ENCODE assay signal across 22 mouse cellular contexts in the genomic region with DNA sequence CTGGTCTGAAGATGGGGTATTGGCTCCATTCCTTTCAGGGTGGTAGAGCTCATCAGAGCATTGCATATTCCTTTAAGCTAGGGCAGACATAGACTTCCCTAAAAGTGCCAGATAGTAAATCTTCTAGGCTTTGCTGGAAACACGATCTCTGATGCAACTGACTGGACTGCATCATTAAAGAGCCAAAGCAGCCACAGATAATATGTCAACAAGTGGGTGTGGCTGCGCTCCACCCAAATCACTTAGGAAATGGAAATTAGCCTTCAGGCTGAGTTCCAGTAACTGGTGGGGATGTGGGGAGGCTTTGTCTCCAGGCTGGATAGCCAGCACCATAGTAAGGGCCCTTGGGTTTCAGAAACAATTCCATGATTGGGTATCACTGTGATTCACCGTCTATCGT.
DNase-seq lines count a peak whose midpoint lies in the region; ATAC-seq and TF ChIP-seq lines count a peak whose summit lies in the region.
"Had no signal": no experiment of that assay in that cellular context is flagged by ENCODE, and none has a peak within 500 bp of the region (broad histone marks: within the 10 kb centered on the region; RNA-seq: fewer than 3 reads in every experiment).

No protein-coding gene starts in this region.

- no peak for TF ChIP-seq CTCF in Patski (IDR thresholded peaks at IDR 0.05)

- no peaks in the 10 kb centered on the region for H3K4me1 ChIP-seq in heart, embryonic 12.5 days (replicated peaks)
- H3K4me1 ChIP-seq: hindbrain, embryonic 10.5 days; liver, embryonic 15.5 days; midbrain, embryonic 15.5 days had no signal

- CTCF ChIA-PET in Patski (lab: Charles Lee): interaction anchor here (0.9 kb wide), 1 partner anchor 41 kb away, joined by 3 read pairs; no protein-coding TSS in a partner anchor

- H3ac ChIP-seq in myocyte (ENCODE audit: control insufficient read depth, insufficient read length): no peak overlapping the region

- TF ChIP-seq POLR2A in myocyte (IDR thresholded peaks at IDR 0.05; ENCODE audit: insufficient read length, low read depth): no peak

- peak; percentile 94 for DNase-seq in heart, adult 11 months
- DNase-seq in lung, postnatal 10 days: peak; percentile 31
- DNase-seq in lung, postnatal 4 days: no peak
- DNase-seq in Patski (ENCODE audit: low read depth, low spot score): no peak
- DNase-seq in right cerebral cortex, adult 18-20 months: no peak
- DNase-seq: adrenal gland, postnatal 14 days; cerebellum, adult 11-12 months; kidney, adult 18-20 months; kidney, postnatal 25 days; retina, postnatal 1 day; thymus, postnatal 4 days had no signal

- POLR2A ChIA-PET in Patski (lab: Charles Lee): no interaction called here

- H3K27me3 ChIP-seq in heart, embryonic 12.5 days (replicated peaks): no peaks in the 10 kb centered on the region
- H3K27me3 ChIP-seq in Patski: no peaks in the 10 kb centered on the region
- H3K27me3 ChIP-seq in myocyte (ENCODE audit: control insufficient read depth, insufficient read depth, insufficient read length): no peaks in the 10 kb centered on the region
- H3K27me3 ChIP-seq: embryonic facial prominence, embryonic 12.5 days; limb, embryonic 13.5 days; liver, embryonic 15.5 days; midbrain, embryonic 15.5 days had no signal

- no peak overlapping the region for H3K4me2 ChIP-seq in heart, embryonic 12.5 days
- no peak overlapping the region for H3K4me2 ChIP-seq in myocyte (ENCODE audit: low read depth)
- H3K4me2 ChIP-seq: embryonic facial prominence, embryonic 12.5 days; limb, embryonic 13.5 days; liver, embryonic 15.5 days; midbrain, embryonic 15.5 days had no signal

- no peak overlapping the region for H3K9ac ChIP-seq in heart, embryonic 12.5 days
- H3K9ac ChIP-seq: embryonic facial prominence, embryonic 12.5 days; limb, embryonic 13.5 days; liver, embryonic 15.5 days; midbrain, embryonic 15.5 days had no signal

- H3K9me3 ChIP-seq in heart, embryonic 12.5 days (replicated peaks): no peaks in the 10 kb centered on the region
- H3K9me3 ChIP-seq: embryonic facial prominence, embryonic 12.5 days; hindbrain, embryonic 10.5 days; limb, embryonic 13.5 days; liver, embryonic 15.5 days; midbrain, embryonic 15.5 days had no signal

- no peak overlapping the region for H3K4me3 ChIP-seq in heart, embryonic 12.5 days
- no peak overlapping the region for H3K4me3 ChIP-seq in myocyte
- H3K4me3 ChIP-seq: embryonic facial prominence, embryonic 12.5 days; hindbrain, embryonic 10.5 days; left cerebral cortex, adult 2 months; limb, embryonic 13.5 days; liver, embryonic 15.5 days; midbrain, embryonic 15.5 days had no signal

- H3K79me2 ChIP-seq in myocyte (ENCODE audit: control insufficient read depth, insufficient read depth): no peaks in the 10 kb centered on the region

- in situ Hi-C loops in Patski (cut with MboI; ENCODE audit: low pct_unique_long_range_greater_than_20kb): no loop called here

- 78% methylated on average over 4 of the region's 4 CpGs for WGBS in heart, embryonic 12.5 days

- H3K27ac ChIP-seq in heart, embryonic 12.5 days (ENCODE audit: poor library complexity, severe bottlenecking): no peak overlapping the region
- H3K27ac ChIP-seq: embryonic facial prominence, embryonic 12.5 days; hindbrain, embryonic 10.5 days; left cerebral cortex, adult 2 months; limb, embryonic 13.5 days; liver, embryonic 15.5 days; midbrain, embryonic 15.5 days had no signal

- ATAC-seq in heart, embryonic 12.5 days (ENCODE audit: insufficient number of reproducible peaks, low FRiP score): no peak
- peak; percentile 54 for ATAC-seq in Patski
- no peak for ATAC-seq in granulocyte monocyte progenitor cell, adult 5-6 weeks (replicated peaks; ENCODE audit: poor library complexity, severe bottlenecking)
- ATAC-seq: forebrain, embryonic 16.5 days; midbrain, embryonic 15.5 days had no signal

- H3K36me3 ChIP-seq in heart, embryonic 12.5 days: no peaks in the 10 kb centered on the region
- H3K36me3 ChIP-seq in myocyte (ENCODE audit: control insufficient read depth, insufficient read depth): no peaks in the 10 kb centered on the region
- H3K36me3 ChIP-seq: embryonic facial prominence, embryonic 12.5 days; G1E; hindbrain, embryonic 10.5 days; limb, embryonic 13.5 days; liver, embryonic 15.5 days; midbrain, embryonic 15.5 days had no signal

TF ChIP-seq in myocyte, 11 proteins besides CTCF, POLR2A, EP300 and RAD21:
- TF ChIP-seq MAX (IDR thresholded peaks at IDR 0.05; ENCODE audit: low read depth) (no peak), CEBPB (IDR thresholded peaks at IDR 0.05; ENCODE audit: insufficient read depth, poor library complexity, severe bottlenecking) (peak; percentile 58; the same call in 1 of the 2 replicates)

Comparison
In these comparisons a context has a peak if more than half of its experiments do, and no peak if none do; other contexts are left out.
1. DNase-seq: peak in heart, adult 11 months (single experiment) and lung, postnatal 10 days (single experiment); none in lung, postnatal 4 days (0 of 2), Patski (single experiment) and right cerebral cortex, adult 18-20 months (single experiment).